Mouse (Mus musculus) MEL (cell line): Measurements from ENCODE around the gene Mocs1.

Experiments
- CTCF ChIP-seq, 3 experiments: IDR thresholded peaks in 2 of 3; conservative IDR thresholded peaks in 1 of 3; 2 replicates each; pipeline ENCODE4 v1.5.1; 2011 to 2012; ENCODE audit warnings: low read length in 3 of 3, low read depth in 2 of 3, mild to moderate bottlenecking in 2 of 3, improper control_type of control experiment in 1 of 3, inconsistent platforms in 1 of 3, mixed read lengths in 1 of 3, moderate library complexity in 1 of 3; ENCODE audit not compliant: control insufficient read depth in 1 of 3, insufficient read depth in 1 of 3, poor library complexity in 1 of 3, severe bottlenecking in 1 of 3
- E2F4 ChIP-seq: IDR thresholded peaks from 2 replicates; pipeline ENCODE4 v1.6.1; 2011; ENCODE audit warnings: low read depth, low read length, improper control_type of control experiment, borderline replicate concordance
- EP300 ChIP-seq, 2 experiments: IDR thresholded peaks; 2 replicates each; pipeline ENCODE4 v1.6.1; 2011; ENCODE audit warnings: improper control_type of control experiment in 2 of 2, low read length in 2 of 2, low read depth in 1 of 2, mild to moderate bottlenecking in 1 of 2
- GATA1 ChIP-seq: IDR thresholded peaks from 2 replicates; pipeline ENCODE4 v1.6.1; 2011; ENCODE audit warnings: low read depth, low read length, improper control_type of control experiment
- HCFC1 ChIP-seq: IDR thresholded peaks from 2 replicates; pipeline ENCODE4 v1.6.1; 2012; ENCODE audit warnings: low read depth, mild to moderate bottlenecking, inconsistent platforms, low read length, improper control_type of control experiment, moderate library complexity
- MAFK ChIP-seq: IDR thresholded peaks from 2 replicates; pipeline ENCODE4 v1.6.1; 2011; ENCODE audit warnings: low read depth, mild to moderate bottlenecking, low read length, improper control_type of control experiment, borderline replicate concordance
- NRF1 ChIP-seq: IDR thresholded peaks from 2 replicates; pipeline ENCODE4 v1.6.1; 2014; ENCODE audit warnings: low read depth, mild to moderate bottlenecking, inconsistent platforms, low read length, improper control_type of control experiment, moderate library complexity; ENCODE audit not compliant: poor library complexity, insufficient read depth, severe bottlenecking
- POLR2A ChIP-seq, 2 experiments: IDR thresholded peaks; 2 replicates each; pipeline ENCODE4 v1.6.1; 2011 to 2012; ENCODE audit warnings: low read length in 2 of 2, mild to moderate bottlenecking in 2 of 2, control low read depth in 1 of 2, improper control_type of control experiment in 1 of 2, low read depth in 1 of 2, moderate library complexity in 1 of 2; ENCODE audit not compliant: control insufficient read depth in 1 of 2, insufficient read depth in 1 of 2, poor library complexity in 1 of 2
- POLR2AphosphoS2 ChIP-seq: IDR thresholded peaks from 2 replicates; pipeline ENCODE4 v1.6.1; 2011; ENCODE audit warnings: low read length, improper control_type of control experiment
- TBP ChIP-seq: IDR thresholded peaks from 2 replicates; pipeline ENCODE4 v1.8.0; 2011; ENCODE audit warnings: low read depth, low read length, improper control_type of control experiment
- TCF12 ChIP-seq: IDR thresholded peaks from 2 replicates; pipeline ENCODE4 v1.6.1; 2014; ENCODE audit warnings: low read depth, mild to moderate bottlenecking, inconsistent platforms, low read length, improper control_type of control experiment, moderate library complexity
- ZKSCAN1 ChIP-seq: IDR thresholded peaks from 2 replicates; pipeline ENCODE4 v1.6.1; 2012; ENCODE audit warnings: low read depth, mild to moderate bottlenecking, inconsistent platforms, low read length, improper control_type of control experiment, moderate library complexity

- no peak for TF ChIP-seq POLR2A (IDR thresholded peaks at IDR 0.05; ENCODE audit: control insufficient read depth in 1 of 2, insufficient read depth in 1 of 2, low read depth in 1 of 2, low read length in 2 of 2, poor library complexity in 1 of 2)
- TF ChIP-seq MAFK = peak; percentile 92
- TF ChIP-seq GATA1 = 0 out of 2 replicates have a peak, but pooled peaks have one; percentile 19
- no peak for TF ChIP-seq TBP
- TF ChIP-seq CTCF (IDR thresholded peaks at IDR 0.05 in 2 of 3, conservative IDR thresholded peaks at IDR 0.05 in 1 of 3; ENCODE audit: control insufficient read depth in 1 of 3, insufficient read depth in 1 of 3, low read depth in 2 of 3, low read length in 3 of 3, poor library complexity in 1 of 3, severe bottlenecking in 1 of 3) = no peak
- no peak for TF ChIP-seq E2F4
- TF ChIP-seq POLR2AphosphoS2 = no peak
- TF ChIP-seq ZKSCAN1 = no peak
- TF ChIP-seq TCF12 = no peak; the same call in 1 of the 2 replicates
- no peak for TF ChIP-seq HCFC1
- TF ChIP-seq EP300 (IDR thresholded peaks at IDR 0.05; ENCODE audit: low read depth in 1 of 2, low read length in 2 of 2) = peak in 1 of 2 experiments; percentile 42; a peak in 1 of 4 replicates
- TF ChIP-seq NRF1 = no peak
These were observed 4.0 kb downstream of the Mocs1 start for GRCm38 (mm10) chr17:49432071-49432711.
